Mouse (Mus musculus) forebrain, embryonic 11.5 days (tissue): ENCODE data around the gene D6Ertd527e. TPM values are rescaled to one million over a fixed set of nuclear protein-coding genes. Genes with fewer than 3 reads are reported as not detected.

Experiments used
- ATAC-seq: fragments of 200-750 bp; cut with Nextera tagmentation; replicated peaks from 2 replicates; pipeline ENCODE4 v1.8.0; 2017; ENCODE audit warnings: moderate TSS enrichment; ENCODE audit not compliant: low FRiP score
- DNase-seq: peaks from one replicate; pipeline ENCODE4 v3.0.0-alpha.2; 2017; ENCODE audit warnings: low spot score
- H3K27ac ChIP-seq: fragments of 300-500 bp; sonication (generic); 2 replicates; pipeline ENCODE4 v1.5.1; 2014; ENCODE audit warnings: low read depth, low read length
- H3K27me3 ChIP-seq: fragments of 300-500 bp; sonication (generic); 2 replicates; pipeline ENCODE4 v1.6.1; 2014; ENCODE audit warnings: mild to moderate bottlenecking, low read length, mixed read lengths; ENCODE audit not compliant: control insufficient read depth, insufficient read depth
- H3K36me3 ChIP-seq: fragments of 300-500 bp; sonication (generic); 2 replicates; pipeline ENCODE4 v1.6.1; 2014; ENCODE audit warnings: mild to moderate bottlenecking, low read length, moderate library complexity, mixed read lengths; ENCODE audit not compliant: control insufficient read depth, insufficient read depth
- H3K4me1 ChIP-seq: fragments of 300-500 bp; sonication (generic); replicated peaks from 2 replicates; pipeline ENCODE4 v1.6.1; 2014; ENCODE audit warnings: low read length, mixed read lengths; ENCODE audit not compliant: control insufficient read depth, insufficient read depth
- H3K4me2 ChIP-seq: fragments of 300-500 bp; sonication (generic); 2 replicates; pipeline ENCODE4 v1.6.1; 2014; ENCODE audit warnings: low read depth, mild to moderate bottlenecking, low read length, moderate library complexity, mixed read lengths; ENCODE audit not compliant: severe bottlenecking
- H3K4me3 ChIP-seq: fragments of 300-500 bp; sonication (generic); 2 replicates; pipeline ENCODE4 v1.5.1; 2014; ENCODE audit warnings: low read depth, low read length
- H3K9ac ChIP-seq: fragments of 300-500 bp; sonication (generic); 2 replicates; pipeline ENCODE4 v1.6.1; 2014; ENCODE audit warnings: low read length
- H3K9me3 ChIP-seq: fragments of 300-500 bp; sonication (generic); 2 replicates; pipeline ENCODE4 v1.6.1; 2016; ENCODE audit warnings: low read length, mixed read lengths; ENCODE audit not compliant: control insufficient read depth
- WGBS: fragments of 180-500 bp; shearing (Covaris S2); extraction: QIAGEN DNeasy Blood & Tissue Kit; methylation state at CpG from one replicate; pipeline ENCODE4 v1.1.7; 2014; 5-methylcytosine and 5-hydroxymethylcytosine counted together
- polyA plus RNA-seq: library from polyadenylated mRNA; unstranded; fragments of >200 nt; fragmentation: Nextera tagmentation; extraction: Ambion mirVana; gene quantifications from 2 replicates; pipeline ENCODE4 v1.2.1, GENCODE M21; 2014

D6Ertd527e gene
- polyA plus RNA-seq, 1 experiment from 2014 or later, result 0.20 TPM

DNA sequence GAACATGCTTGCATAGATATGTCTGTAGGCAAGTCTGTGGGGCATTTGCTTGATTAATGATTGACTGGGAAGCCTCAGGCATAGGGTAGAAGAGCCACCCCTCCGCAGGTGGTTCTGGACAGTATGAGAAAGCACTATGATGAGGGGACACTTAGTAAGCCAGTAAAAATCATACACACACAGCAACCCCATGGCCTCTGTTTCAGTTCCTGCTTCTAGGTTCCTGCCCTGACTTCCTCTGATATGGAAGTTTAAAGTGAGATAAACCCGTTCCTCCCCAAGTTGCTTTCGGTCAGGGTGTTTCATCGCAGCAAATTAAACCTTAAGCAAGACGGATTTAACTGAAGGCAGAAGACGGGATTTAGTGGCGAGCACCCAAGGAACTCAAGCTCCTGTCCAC is 26.1 kb downstream of the D6Ertd527e start:
- H3K4me1 ChIP-seq, result no peaks in the 10 kb centered on the region
- H3K27ac ChIP-seq, result no peak overlapping the region
- DNase-seq (no peak), ATAC-seq (no peak)
- 94% methylated on average over 7 of the region's 7 CpGs for WGBS
- H3K4me2 ChIP-seq, result no peak overlapping the region
- H3K36me3 ChIP-seq, result no peaks in the 10 kb centered on the region
- no peaks in the 10 kb centered on the region for H3K9me3 ChIP-seq
- H3K27me3 ChIP-seq, result no peaks in the 10 kb centered on the region
- H3K4me3 ChIP-seq, result no peak overlapping the region
- H3K9ac ChIP-seq, result no peak overlapping the region

DNA sequence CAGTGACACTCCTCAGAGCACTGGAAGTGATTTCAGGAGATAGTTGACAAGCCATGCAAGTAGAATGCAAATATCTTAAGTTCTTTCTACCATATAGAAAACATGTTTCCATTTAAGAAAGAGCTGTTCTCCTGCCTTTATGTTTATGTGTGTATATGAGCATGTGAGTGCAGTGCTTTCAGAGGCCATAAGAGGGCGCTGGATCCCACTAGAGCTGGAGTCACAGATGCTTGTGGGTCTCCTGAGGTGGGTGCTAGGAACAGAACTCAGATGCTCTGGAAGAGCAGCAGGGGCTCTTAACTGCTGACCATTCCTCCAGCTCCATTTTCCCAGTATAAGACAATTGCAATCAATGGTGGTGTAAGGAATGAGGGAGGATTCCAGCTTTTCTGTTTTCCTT is 26.5 kb downstream of the D6Ertd527e start:
- DNase-seq (no peak), ATAC-seq (no peak)
- no peaks in the 10 kb centered on the region for H3K27me3 ChIP-seq
- no peak overlapping the region for H3K27ac ChIP-seq
- H3K4me2 ChIP-seq, result no peak overlapping the region
- H3K36me3 ChIP-seq, result no peaks in the 10 kb centered on the region
- 73% methylated on average over 1 of the region's 1 CpGs for WGBS
- H3K9ac ChIP-seq, result no peak overlapping the region
- H3K9me3 ChIP-seq, result no peaks in the 10 kb centered on the region
- H3K4me3 ChIP-seq, result no peak overlapping the region
- H3K4me1 ChIP-seq, result no peaks in the 10 kb centered on the region

DNA sequence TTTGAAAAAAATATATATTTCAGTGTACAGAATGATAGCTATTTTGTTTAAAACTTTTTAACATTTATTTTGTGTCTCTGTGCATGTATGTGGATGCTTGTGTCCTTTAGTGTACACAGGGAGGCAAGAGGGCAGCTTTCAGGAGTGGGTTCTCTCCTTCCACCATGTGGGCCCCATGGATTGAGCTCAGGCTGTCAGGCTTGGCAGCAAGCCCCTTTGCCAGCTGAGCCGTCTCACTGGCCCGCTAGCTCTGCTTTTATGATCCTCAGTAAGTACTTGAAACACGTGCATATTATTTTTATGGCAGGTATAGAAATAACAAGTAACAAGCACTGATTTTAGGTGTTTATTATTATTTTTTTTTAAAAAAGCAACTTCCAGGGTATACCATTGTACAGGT is 29.0 kb downstream of the D6Ertd527e start:
- Histone ChIP-seq H3K9ac (no peak overlapping the region), H3K36me3 (no peaks in the 10 kb centered on the region)
- 87% methylated on average over 3 of the region's 3 CpGs for WGBS

DNA sequence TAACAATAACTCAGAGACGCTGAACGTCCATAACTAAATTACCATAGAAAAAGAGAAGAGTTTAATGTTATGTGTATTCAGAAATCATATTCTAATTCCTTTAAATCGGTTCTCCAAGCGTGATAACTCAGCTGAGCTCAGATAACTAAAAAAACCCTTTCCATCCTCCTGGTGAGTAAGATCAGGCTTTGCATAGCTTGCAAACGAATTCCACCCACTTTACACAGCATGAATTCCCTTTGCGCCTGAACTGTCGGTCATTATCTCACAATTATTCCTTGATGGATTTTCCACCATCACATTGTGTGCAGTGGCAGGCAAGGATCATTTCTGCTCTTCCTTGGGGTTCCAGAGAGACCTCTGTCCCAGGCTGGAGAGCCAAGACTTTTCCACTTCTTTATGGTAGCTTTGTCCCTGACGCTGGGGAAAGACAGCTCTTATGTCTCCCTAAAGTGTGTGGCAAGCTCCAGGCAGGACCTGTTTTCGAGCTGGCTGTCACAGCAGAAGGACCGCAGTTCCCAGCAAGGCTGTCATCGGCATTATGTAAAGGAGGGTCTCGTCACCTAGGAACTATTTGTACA is 29.5 kb downstream of the D6Ertd527e start:
- DNase-seq (no peak), ATAC-seq (no peak)
- H3K4me2 ChIP-seq, result no peak overlapping the region
- no peak overlapping the region for H3K4me3 ChIP-seq
- 78% methylated on average over 12 of the region's 12 CpGs for WGBS
- H3K27ac ChIP-seq, result no peak overlapping the region
- H3K9ac ChIP-seq, result no peak overlapping the region
- no peaks in the 10 kb centered on the region for H3K36me3 ChIP-seq
- no peaks in the 10 kb centered on the region for H3K9me3 ChIP-seq
- no peaks in the 10 kb centered on the region for H3K27me3 ChIP-seq
- no peaks in the 10 kb centered on the region for H3K4me1 ChIP-seq

More for the DNA sequence above, 29.0 kb downstream of the D6Ertd527e start:
- H3K27ac ChIP-seq, result no peak overlapping the region
- ATAC-seq (no peak), DNase-seq (no peak)
- H3K27me3 ChIP-seq, result no peaks in the 10 kb centered on the region
- no peak overlapping the region for H3K4me2 ChIP-seq
- H3K4me1 ChIP-seq, result no peaks in the 10 kb centered on the region
- no peak overlapping the region for H3K4me3 ChIP-seq
- no peaks in the 10 kb centered on the region for H3K9me3 ChIP-seq

DNA sequence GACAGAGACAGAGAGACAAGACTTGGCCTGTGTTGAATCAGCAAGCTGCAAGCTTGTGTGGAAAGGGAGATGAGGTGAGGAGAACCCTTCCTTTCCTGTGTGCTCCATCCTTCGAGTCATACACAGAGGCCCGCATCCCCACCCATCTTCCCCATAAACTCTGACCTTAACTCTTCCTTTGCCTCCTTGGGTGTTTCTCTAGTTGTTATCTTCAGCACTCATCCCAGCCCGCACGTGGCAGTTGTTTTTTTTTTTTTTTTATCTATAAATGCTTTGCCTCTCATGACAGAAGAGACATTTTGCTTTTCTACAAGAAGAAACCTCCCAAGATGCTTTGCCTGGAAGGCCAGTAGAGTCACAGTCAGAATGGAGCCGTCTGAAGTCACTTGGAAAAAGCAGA is 33.9 kb downstream of the D6Ertd527e start:
- Histone ChIP-seq H3K27ac (no peak overlapping the region), H3K9ac (no peak overlapping the region), H3K36me3 (no peaks in the 10 kb centered on the region), H3K27me3 (no peaks in the 10 kb centered on the region), H3K4me2 (no peak overlapping the region), H3K4me3 (no peak overlapping the region), H3K4me1 (no peaks in the 10 kb centered on the region), H3K9me3 (no peaks in the 10 kb centered on the region)
- ATAC-seq (no peak), DNase-seq (no peak)
- WGBS, result 88% methylated on average over 5 of the region's 5 CpGs

DNA sequence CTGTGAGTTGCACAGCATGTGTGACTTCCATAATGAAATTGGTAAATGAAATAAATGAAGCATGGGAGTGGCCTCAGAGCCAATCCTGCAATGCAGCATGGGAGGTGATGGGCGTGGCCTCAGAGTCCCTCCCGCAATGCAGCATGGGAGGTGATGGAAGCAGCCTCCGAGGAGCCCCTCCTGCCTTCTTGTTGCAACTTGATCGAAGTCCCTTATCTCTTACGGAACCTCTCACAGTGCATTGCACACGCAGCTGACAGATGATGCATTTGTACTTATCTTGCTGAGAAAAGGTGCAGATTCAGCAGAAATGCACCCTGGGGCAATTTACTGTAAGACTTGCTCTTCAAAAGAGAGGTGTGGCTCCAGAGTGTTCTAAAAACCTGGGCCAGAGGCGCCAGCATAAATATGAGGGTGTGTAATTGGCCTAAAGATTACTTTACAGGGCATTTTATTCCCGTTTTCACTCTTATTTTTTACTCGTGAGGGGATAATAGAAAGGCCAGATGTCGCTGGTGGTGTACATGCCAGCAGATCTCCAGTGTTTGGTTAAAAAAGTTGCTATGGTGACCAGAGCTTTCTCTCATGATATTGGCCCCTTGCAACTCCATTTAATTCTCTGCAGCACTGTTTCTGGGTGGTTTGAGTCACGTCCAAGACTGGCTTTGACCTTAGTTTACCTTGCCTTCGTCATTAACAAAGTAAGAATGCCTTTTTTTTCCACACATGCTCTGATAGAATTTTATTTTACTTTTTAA is 35.4 kb downstream of the D6Ertd527e start:
- ATAC-seq, result no peak
- Histone ChIP-seq H3K4me2 (no peak overlapping the region), H3K9me3 (no peaks in the 10 kb centered on the region), H3K27ac (no peak overlapping the region), H3K9ac (no peak overlapping the region), H3K4me1 (no peaks in the 10 kb centered on the region), H3K4me3 (no peak overlapping the region), H3K27me3 (no peaks in the 10 kb centered on the region), H3K36me3 (no peaks in the 10 kb centered on the region)
- WGBS, result 86% methylated on average over 12 of the region's 12 CpGs
- no peak for DNase-seq

DNA sequence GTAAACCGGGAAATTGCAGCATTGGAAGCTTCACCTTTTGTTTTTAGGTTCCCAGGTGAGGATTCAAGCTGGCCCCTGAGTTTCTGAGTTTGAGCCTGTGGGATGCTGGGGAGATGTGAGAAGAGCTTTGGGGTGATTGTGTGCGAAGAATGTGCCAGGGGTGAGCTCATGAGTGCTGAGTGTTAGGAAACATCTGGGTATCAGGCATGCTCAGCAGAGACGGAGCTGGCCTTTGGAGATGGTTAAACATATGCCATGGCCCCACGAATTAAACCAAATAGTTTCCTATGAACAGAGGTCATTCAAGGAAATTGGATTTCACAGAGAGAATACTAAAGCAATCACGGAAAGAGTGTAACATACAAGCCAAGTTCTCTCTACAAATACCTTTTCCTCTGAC is 37.7 kb downstream of the D6Ertd527e start:
- DNase-seq, result no peak
- 84% methylated on average over 5 of the region's 5 CpGs for WGBS

DNA sequence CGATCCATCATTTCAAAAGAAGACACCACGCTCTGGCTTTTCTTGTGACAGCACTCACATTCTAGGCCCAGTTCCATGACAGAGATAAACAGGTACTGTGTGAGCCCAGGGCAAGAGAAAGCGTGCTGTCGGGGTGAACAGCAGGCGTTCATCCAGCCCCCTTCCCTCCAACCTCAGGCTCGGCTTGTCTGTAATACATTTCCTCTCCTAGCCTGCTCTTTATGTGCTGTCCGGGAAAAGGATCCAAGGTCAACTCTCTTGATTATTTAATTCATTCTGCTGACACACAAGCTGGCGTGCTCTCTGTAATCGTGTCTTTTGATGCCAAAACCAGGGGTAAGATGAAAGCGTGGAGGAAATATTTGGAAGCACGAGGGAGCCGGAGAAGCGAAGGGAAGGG is 39.0 kb downstream of the D6Ertd527e start:
- Histone ChIP-seq H3K9me3 (no peaks in the 10 kb centered on the region), H3K4me3 (no peak overlapping the region), H3K4me1 (no peaks in the 10 kb centered on the region), H3K27ac (no peak overlapping the region), H3K9ac (no peak overlapping the region), H3K36me3 (no peaks in the 10 kb centered on the region), H3K4me2 (no peak overlapping the region), H3K27me3 (no peaks in the 10 kb centered on the region)
- no peak for ATAC-seq
- 75% methylated on average over 13 of the region's 13 CpGs for WGBS
- DNase-seq, result no peak

More for the DNA sequence above, 37.7 kb downstream of the D6Ertd527e start:
- no peak overlapping the region for H3K27ac ChIP-seq
- H3K9ac ChIP-seq, result no peak overlapping the region
- ATAC-seq, result no peak
- H3K9me3 ChIP-seq, result no peaks in the 10 kb centered on the region
- no peaks in the 10 kb centered on the region for H3K36me3 ChIP-seq
- H3K4me3 ChIP-seq, result no peak overlapping the region
- H3K4me1 ChIP-seq, result no peaks in the 10 kb centered on the region
- H3K27me3 ChIP-seq, result no peaks in the 10 kb centered on the region
- H3K4me2 ChIP-seq, result no peak overlapping the region

DNA sequence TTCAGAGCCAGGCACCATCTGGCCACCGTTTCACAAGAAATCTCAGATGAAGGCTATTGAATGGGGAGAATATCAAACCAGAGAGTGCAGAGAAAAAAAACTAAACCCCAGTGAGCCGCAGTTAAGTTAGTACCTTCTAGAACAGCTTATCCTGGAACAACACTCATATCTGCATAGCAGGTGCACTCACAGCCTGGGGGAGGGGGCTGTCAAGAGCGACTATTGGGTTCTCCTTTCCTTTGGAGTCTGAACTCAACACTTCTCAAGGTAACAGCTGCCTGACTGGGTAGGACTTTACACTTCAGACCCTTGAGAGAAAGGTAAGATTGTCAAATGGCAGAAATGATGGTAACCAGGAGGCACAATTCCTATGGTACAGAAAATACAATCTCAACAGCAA is 43.4 kb downstream of the D6Ertd527e start:
- DNase-seq (no peak), ATAC-seq (no peak)
- H3K27me3 ChIP-seq, result no peaks in the 10 kb centered on the region
- WGBS, result 77% methylated on average over 3 of the region's 3 CpGs
- H3K4me3 ChIP-seq, result no peak overlapping the region
- no peak overlapping the region for H3K9ac ChIP-seq
- no peak overlapping the region for H3K27ac ChIP-seq
- H3K4me2 ChIP-seq, result no peak overlapping the region
- no peaks in the 10 kb centered on the region for H3K9me3 ChIP-seq
- no peaks in the 10 kb centered on the region for H3K4me1 ChIP-seq
- H3K36me3 ChIP-seq, result no peaks in the 10 kb centered on the region
